Mouse (Mus musculus): Measurements from ENCODE around the gene Mlxipl. TPM values are rescaled to one million over a fixed set of nuclear protein-coding genes. Genes with fewer than 3 reads are reported as not detected.

The Mlxipl gene
- total RNA-seq, 2 experiments from 2014 or later: 59.1 to 71.7 TPM

DNA sequence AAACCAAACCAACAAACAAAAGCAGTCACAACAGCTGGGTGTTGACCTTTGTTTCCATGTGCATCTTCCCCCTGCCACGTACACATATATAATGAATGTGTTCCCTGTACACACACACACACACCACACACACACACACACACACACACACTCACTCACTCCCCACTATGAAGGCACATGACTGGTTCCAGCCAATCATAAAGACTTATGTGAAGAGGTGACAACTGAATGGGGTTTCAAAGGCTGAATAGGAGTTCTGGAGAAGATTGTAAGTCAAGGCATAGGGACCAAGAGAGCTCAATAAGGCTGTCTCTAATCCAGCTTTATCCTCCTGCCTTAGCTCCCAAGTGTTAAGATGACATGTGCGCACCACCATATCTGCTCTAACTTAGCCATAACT lies 10.1 kb upstream of the Mlxipl start:
- no peak for DNase-seq

- no peak for DNase-seq
Observed at GRCm38 (mm10) chr5:135080539-135080938, 9.2 kb upstream of the Mlxipl start.

- no peak for DNase-seq
Observed at GRCm38 (mm10) chr5:135086871-135087270, 2.8 kb upstream of the Mlxipl start.

GRCm38 (mm10) chr5:135100981-135101380 lies 11.3 kb downstream of the Mlxipl start:
- DNase-seq: no peak

DNA sequence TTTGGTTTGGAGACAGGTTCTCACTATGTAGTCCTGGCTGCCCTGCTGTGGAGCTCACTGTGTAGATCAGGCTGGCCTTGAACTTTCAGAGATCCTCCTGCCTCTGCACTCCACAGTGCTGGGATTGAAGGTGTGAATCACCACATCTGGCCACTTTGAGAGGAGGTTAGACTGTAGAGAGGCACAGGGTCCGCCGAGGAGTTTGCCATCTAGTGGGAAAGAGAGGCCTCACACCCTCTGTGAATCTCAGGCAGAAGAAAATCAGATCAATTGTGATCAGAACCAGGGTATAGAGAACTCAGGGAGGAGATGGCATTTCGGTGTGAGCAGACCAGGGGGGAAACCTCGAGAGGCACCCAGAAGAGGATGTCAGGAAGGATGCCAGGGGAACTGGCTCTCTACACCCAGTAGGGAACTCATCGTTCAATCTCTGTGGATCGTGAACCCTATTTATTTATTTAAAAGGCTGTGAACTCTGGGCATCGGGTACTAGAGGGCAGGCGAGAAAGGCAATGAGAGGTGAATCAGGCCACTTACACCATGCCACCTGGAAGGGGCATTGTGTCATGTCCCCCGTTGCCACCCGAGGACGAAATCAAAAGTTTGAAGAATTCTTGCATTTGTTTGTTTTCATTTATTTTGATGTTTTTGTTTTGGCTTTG lies 14.4 kb downstream of the Mlxipl start:
- peak; percentile 23 for DNase-seq

DNA sequence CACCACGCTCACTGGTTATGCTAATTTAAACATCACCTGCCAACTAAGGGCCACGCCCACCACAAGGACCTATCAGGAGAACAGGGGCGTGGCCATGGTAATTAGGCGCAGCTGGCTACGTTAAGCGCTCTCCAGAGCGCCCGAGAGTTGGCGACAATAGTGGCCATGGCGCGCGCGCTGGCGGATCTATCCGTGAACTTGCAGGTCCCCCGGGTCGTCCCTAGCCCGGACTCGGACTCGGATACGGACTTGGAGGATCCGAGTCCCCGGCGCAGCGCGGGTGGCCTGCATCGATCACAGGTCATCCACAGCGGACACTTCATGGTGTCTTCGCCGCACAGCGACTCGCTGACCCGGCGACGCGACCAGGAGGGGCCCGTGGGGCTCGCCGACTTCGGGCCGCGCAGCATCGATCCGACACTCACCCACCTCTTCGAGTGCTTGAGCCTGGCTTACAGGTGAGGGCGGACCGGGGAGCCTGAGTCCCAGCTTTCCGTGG lies 17.1 kb downstream of the Mlxipl start:
- peak; percentile 93 for DNase-seq

- DNase-seq: peak; percentile 91
Observed at GRCm38 (mm10) chr5:135107521-135108501, 18.1 kb downstream of the Mlxipl start.

- peak; percentile 47 for DNase-seq
Observed at GRCm38 (mm10) chr5:135109017-135109416, 19.3 kb downstream of the Mlxipl start.

- DNase-seq: peak; percentile 71
Observed at GRCm38 (mm10) chr5:135109426-135109825, 19.7 kb downstream of the Mlxipl start.

DNA sequence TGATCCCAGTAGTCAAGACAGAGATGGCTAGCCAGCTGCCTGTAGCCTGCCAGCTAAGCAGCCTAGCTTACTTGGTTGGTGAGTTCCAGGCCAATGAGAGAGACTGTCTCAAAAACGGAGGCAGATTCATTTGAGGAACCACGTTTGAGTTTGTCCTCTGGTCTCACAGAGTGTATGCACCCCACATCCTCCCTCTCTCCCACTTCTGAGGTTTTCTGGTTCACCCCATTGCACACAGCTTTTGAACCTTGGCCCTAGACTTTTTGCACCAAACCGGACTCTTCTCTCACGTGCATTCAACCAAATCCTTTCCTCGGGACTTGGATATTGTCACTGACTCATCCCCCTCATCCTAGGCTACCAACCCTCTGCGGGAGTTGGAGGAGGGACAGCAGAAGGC lies 20.3 kb downstream of the Mlxipl start:
- DNase-seq: no peak

GRCm38 (mm10) chr5:135113782-135114181 lies 24.1 kb downstream of the Mlxipl start:
- no peak for DNase-seq

DNA sequence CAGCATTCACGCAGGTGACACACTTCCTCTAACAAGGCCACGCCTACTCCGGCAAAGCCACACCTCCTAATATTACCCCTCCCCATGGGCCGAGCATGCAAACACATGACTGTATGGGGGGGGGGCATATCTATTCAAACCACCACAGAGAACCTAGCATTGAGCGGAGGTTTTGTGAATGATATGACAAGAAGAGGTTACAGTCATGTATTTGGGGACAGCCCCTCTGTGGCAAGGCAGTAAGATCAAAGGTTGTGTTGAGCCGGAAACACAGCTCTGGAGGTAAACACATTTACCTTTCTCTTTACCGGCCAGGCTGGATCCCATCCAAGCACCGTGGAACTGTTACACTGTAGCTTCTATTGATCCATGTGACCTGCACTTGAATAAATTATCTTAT lies 25.6 kb downstream of the Mlxipl start:
- no peak for DNase-seq

DNA sequence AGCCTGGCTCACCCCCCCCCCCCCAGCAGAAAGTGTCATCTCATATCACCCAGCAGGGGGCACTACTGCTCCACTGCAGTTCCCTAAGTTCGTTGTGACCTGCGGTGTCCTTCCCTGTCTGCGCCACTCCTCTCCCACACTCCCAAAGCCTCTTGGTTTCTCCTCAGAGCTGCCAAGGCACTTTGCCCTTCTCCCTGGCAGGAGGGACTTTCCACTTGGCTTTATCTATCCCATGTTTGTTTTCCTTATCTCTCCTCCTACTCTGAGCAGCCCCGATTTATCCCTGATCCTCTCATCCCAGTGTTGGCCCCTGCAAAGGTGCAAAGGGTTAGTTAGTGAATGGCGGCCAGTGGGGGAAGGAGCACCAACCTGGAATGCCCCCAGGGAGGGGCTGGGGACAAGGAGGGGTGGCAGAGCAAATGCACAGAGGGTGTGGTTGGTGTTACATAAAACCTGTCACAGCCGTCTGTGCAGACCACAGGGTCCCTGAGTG lies 28.9 kb downstream of the Mlxipl start:
- DNase-seq: peak; percentile 81

DNA sequence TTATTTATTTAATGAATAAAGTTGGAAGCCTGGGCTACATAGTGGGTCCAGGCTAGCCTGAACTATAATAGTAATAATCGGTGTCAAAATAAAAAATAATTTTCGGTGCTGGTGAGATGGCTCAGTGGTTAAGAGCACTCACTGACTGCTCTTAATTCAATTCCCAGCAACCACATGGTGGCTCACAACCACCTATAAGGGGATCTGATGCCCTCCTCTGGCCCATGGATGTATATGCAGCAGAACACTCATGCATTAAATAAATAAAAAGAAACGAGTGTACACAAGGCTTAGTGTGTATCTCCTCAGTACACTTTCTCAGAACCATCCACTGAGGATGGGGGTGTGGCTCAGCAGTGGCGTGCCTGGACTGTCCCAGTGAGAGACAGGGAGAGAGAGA lies 31.1 kb downstream of the Mlxipl start:
- DNase-seq: no peak

DNA sequence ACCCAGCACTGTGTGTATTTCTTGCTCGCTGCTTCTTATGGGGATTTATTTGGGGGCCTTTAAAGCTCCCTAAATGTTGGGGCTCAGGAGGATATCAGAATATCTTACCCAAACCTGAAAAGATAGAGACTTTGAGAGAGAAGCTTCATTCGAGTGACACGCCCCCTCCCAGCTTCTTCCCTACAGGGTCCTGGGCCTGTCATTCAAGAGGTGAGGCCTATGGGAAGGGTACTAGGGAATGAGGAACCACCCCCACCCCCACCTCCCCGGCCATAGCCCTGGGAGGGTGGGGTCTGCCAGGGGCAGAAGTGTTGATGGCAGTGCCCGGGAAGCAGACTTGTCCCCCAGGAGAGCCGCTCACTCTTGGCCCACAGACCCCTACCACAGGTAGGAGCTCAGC lies 36.4 kb downstream of the Mlxipl start:
- DNase-seq: no peak

GRCm38 (mm10) chr5:135127669-135128068 lies 38.0 kb downstream of the Mlxipl start:
- DNase-seq: no peak

GRCm38 (mm10) chr5:135129747-135130146 lies 40.1 kb downstream of the Mlxipl start:
- no peak for DNase-seq

GRCm38 (mm10) chr5:135133736-135134405 lies 44.2 kb downstream of the Mlxipl start:
- no peak for DNase-seq

GRCm38 (mm10) chr5:135134534-135134933 lies 44.8 kb downstream of the Mlxipl start:
- DNase-seq: peak; percentile 52

DNA sequence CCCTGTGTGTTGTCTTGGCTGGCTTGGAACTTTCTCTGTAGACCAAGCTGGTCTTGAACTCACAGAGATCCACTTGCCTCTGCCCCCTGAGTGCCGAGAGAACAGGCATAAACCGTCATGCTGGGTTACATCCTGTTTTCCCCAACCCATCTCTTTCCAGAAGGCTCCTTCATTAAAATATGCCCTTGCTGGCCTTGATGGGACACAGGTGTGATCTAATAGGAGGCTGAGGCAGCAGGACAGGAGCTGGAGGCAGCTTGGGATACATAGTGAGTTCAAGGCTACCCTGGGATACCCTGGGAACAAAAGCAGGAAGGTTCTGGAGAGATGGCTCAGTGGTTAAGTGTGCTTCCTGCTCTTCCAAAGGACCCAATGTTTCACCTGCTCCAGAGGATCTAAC lies 50.2 kb downstream of the Mlxipl start:
- no peak for DNase-seq

GRCm38 (mm10) chr5:135144469-135144868 lies 54.8 kb downstream of the Mlxipl start:
- no peak for DNase-seq

GRCm38 (mm10) chr5:135145532-135145931 lies 55.8 kb downstream of the Mlxipl start:
- DNase-seq: no peak

Data from adrenal gland, postnatal 10 days (tissue).